Comparison of ENCODE assay signal across 8 mouse cellular contexts in the genomic region with DNA sequence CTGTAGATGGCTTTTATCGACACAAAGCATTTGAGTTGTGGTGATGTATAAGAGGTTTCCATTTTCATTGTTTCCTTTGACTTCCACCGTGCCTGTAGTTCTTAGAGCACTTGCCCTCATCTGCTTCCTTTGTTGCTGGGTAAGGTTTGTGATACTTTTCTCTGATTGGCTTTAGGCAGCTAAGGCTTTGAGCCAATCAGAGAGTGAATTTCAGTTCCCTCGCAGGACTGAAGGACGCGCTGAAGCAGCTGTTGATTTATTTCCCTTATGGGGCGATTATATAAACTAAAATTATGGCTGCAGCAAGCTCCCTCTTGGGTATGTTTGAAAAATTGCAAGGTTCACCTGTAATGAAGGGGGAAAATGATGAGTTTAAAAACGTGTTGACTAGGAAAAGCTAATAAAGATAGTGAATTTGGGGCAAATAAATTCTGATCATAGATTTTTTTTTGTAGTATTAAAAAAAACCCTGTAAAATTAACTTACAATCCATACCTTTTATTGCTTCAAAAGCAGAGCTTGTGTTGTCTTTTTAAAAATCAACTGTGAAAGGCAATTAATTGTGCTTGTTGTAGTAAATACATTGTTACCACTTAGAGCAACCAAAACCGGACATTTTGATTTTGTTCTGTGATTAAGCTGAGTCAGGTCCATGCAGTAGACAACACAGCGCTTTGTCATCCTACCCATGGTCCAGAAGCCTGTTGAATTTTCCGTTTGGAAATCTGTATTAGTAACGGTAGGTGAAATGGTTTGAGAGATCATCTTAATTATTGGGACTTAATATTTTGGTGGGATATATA. TPM values are rescaled to one million over a fixed set of nuclear protein-coding genes. Genes with fewer than 3 reads are reported as not detected.
DNase-seq lines count a peak whose midpoint lies in the region; ATAC-seq lines count a peak whose summit lies in the region.

No protein-coding gene starts in this region.

- peak overlapping the region; percentile 35 to 78; a peak in 3 of 4 replicates for H3K27ac ChIP-seq in heart, embryonic 14.5 days (replicated peaks in 1 of 2; ENCODE audit: control insufficient read depth in 1 of 2, insufficient read depth in 1 of 2, low read depth in 2 of 2, low read length in 2 of 2)

- no peaks in the 10 kb centered on the region for H3K27me3 ChIP-seq in heart, embryonic 14.5 days (ENCODE audit: control insufficient read depth, insufficient read depth, low read length)

- H3K9me3 ChIP-seq in heart, embryonic 14.5 days (ENCODE audit: control insufficient read depth, low read length) = no peaks in the 10 kb centered on the region

- H3K4me2 ChIP-seq in heart, embryonic 14.5 days (ENCODE audit: low read length) = peak overlapping the region; percentile 41

- intact Hi-C loops in left cerebral cortex, postnatal 14 days (cut with DNase I) = loop anchor here (2.0 kb wide), 1 partner anchor 35 kb away; no protein-coding TSS in a partner anchor

- no peak overlapping the region for H3K4me3 ChIP-seq in heart, embryonic 14.5 days (ENCODE audit: control insufficient read depth in 1 of 2, insufficient read depth in 1 of 2, low read depth in 1 of 2, low read length in 2 of 2)

- peak; percentile 37 for DNase-seq in gastrocnemius, postnatal 25 days
- DNase-seq in gastrocnemius, postnatal 10 days = no peak
- peak; percentile 93 for DNase-seq in MEL-GATA-1-ER (ENCODE audit: extremely low read depth, low read depth)
- peak; percentile 63 for DNase-seq in embryo, embryonic 9.5 days (ENCODE audit: extremely low spot score)
- DNase-seq in left cerebral cortex, postnatal 14 days (ENCODE audit: low spot score in 2 of 2) = peak; percentile 66 to 84
- DNase-seq in mesoderm, embryonic 11.5 days (ENCODE audit: low read depth, low spot score) = peak; percentile 90
- DNase-seq in thymus, adult 18-20 months = peak; percentile 29 to 75

- 34% methylated on average over 11 of the region's 11 CpGs for WGBS in heart, embryonic 14.5 days

- peaks cover 21% of the 10 kb centered on the region for H3K36me3 ChIP-seq in heart, embryonic 14.5 days (ENCODE audit: control insufficient read depth, insufficient read depth, low read length)

- peak; percentile 37; the same call in 1 of the 2 replicates for ATAC-seq in heart, embryonic 14.5 days (ENCODE audit: insufficient number of reproducible peaks, insufficient read depth, low FRiP score, low read depth)

- peaks cover 4 to 6% of the 10 kb centered on the region in 2 experiments for H3K4me1 ChIP-seq in heart, embryonic 14.5 days (ENCODE audit: control insufficient read depth in 2 of 2, insufficient read depth in 2 of 2, low read length in 2 of 2)

- peak overlapping the region; percentile 31; the same call in 1 of the 2 replicates for H3K9ac ChIP-seq in heart, embryonic 14.5 days (ENCODE audit: low read length)

RNA-seq across cellular contexts. Expression of a gene that starts 48.0 kb away (rescaled TPM):
- total RNA-seq in gastrocnemius, postnatal 25 days (2021) = 10 to 100 TPM; 38.2 to 43.5 TPM
- total RNA-seq in gastrocnemius, postnatal 10 days (2021) = 10 to 100 TPM; 51.8 to 80.1 TPM
- polyA plus RNA-seq in heart, embryonic 14.5 days (2014; fragmentation: Nextera tagmentation; extraction: Ambion mirVana) = 40.8 and 47.0 TPM in 2 replicates
- total RNA-seq in left cerebral cortex, postnatal 14 days (2021) = 100 to 1,000 TPM; 118 to 122 TPM
